Mouse (Mus musculus) CH12.LX (cell line): Measurements from ENCODE around the gene Dirc2. TPM values are rescaled to one million over a fixed set of nuclear protein-coding genes. Genes with fewer than 3 reads are reported as not detected.

Source experiments
- DNase-seq: peaks from one replicate; pipeline ENCODE4 v3.0.0-alpha.2; 2013; ENCODE audit errors: extremely low read depth
- H3K27ac ChIP-seq: 2 replicates; pipeline ENCODE4 v1.5.1; 2012; ENCODE audit warnings: low read depth, mild to moderate bottlenecking, control low read depth, moderate library complexity; ENCODE audit not compliant: insufficient read depth
- H3K27me3 ChIP-seq: replicated peaks from 2 replicates; pipeline ENCODE3; 2012; ENCODE audit warnings: inconsistent platforms
- H3K36me3 ChIP-seq, 2 experiments: replicated peaks in 1 of 2; 2 replicates each; pipeline versions ENCODE3 to v1.6.1; 2012; ENCODE audit warnings: inconsistent platforms in 1 of 2, low read length in 1 of 2, mild to moderate bottlenecking in 1 of 2, mixed read lengths in 1 of 2, moderate library complexity in 1 of 2; ENCODE audit not compliant: control insufficient read depth in 1 of 2, insufficient read depth in 1 of 2
- H3K4me1 ChIP-seq, 2 experiments: 2 replicates each; pipeline ENCODE4 v1.6.1; 2012; ENCODE audit warnings: inconsistent platforms in 1 of 2, moderate library complexity in 1 of 2; ENCODE audit not compliant: insufficient read depth in 2 of 2, control insufficient read depth in 1 of 2
- H3K4me2 ChIP-seq: 2 replicates; pipeline ENCODE4 v1.6.1; 2012; ENCODE audit warnings: low read depth, mild to moderate bottlenecking, control low read depth; ENCODE audit not compliant: poor library complexity, insufficient read depth, severe bottlenecking
- H3K4me3 ChIP-seq, 3 experiments: fragments of 150-350 bp in 1 of 3; sonication (generic) in 1 of 3; replicated peaks in 1 of 3; 2 replicates each; pipeline versions ENCODE3 to v1.5.1; 2011 to 2012; ENCODE audit warnings: low read depth in 2 of 3, low read length in 2 of 3, mild to moderate bottlenecking in 2 of 3, moderate library complexity in 2 of 3, control low read depth in 1 of 3, improper control_type of control experiment in 1 of 3, inconsistent platforms in 1 of 3, mixed read lengths in 1 of 3; ENCODE audit not compliant: poor library complexity in 1 of 3
- H3K79me2 ChIP-seq: replicated peaks from 2 replicates; pipeline ENCODE4 v1.6.1; 2012; ENCODE audit warnings: mild to moderate bottlenecking, moderate library complexity; ENCODE audit not compliant: control insufficient read depth, poor library complexity, insufficient read depth, severe bottlenecking; ENCODE audit errors: extremely low read depth
- H3K9ac ChIP-seq: 2 replicates; pipeline ENCODE4 v1.6.1; 2012; ENCODE audit warnings: low read depth, mild to moderate bottlenecking, control low read depth, moderate library complexity; ENCODE audit not compliant: insufficient read depth
- H3K9me3 ChIP-seq: replicated peaks from 2 replicates; pipeline ENCODE3; 2012; ENCODE audit warnings: low read length, inconsistent platforms, mixed read lengths
- BHLHE40 ChIP-seq: IDR thresholded peaks from 2 replicates; pipeline ENCODE4 v1.6.1; 2011; ENCODE audit warnings: mild to moderate bottlenecking, low read depth, low read length, improper control_type of control experiment
- CHD2 ChIP-seq: IDR thresholded peaks from 2 replicates; pipeline ENCODE4 v1.6.1; 2011; ENCODE audit warnings: low read length, improper control_type of control experiment
- EP300 ChIP-seq: IDR thresholded peaks from 2 replicates; pipeline ENCODE4 v1.6.1; 2011; ENCODE audit warnings: low read length, improper control_type of control experiment
- ETS1 ChIP-seq: conservative IDR thresholded peaks from 2 replicates; pipeline ENCODE4 v1.6.1; 2012; ENCODE audit warnings: low read depth, mild to moderate bottlenecking, inconsistent platforms, low read length, improper control_type of control experiment, moderate library complexity
- IRF4 ChIP-seq: IDR thresholded peaks from 2 replicates; pipeline ENCODE4 v1.6.1; 2014; ENCODE audit warnings: low read depth, mild to moderate bottlenecking, inconsistent platforms, low read length, improper control_type of control experiment
- JUN ChIP-seq: IDR thresholded peaks from 2 replicates; pipeline ENCODE4 v1.6.1; 2011; ENCODE audit warnings: low read depth, mild to moderate bottlenecking, low read length, improper control_type of control experiment, moderate library complexity; ENCODE audit not compliant: insufficient read depth
- JUND ChIP-seq: conservative IDR thresholded peaks from 2 replicates; pipeline ENCODE4 v1.6.1; 2011; ENCODE audit warnings: low read depth, low read length, improper control_type of control experiment
- MAFK ChIP-seq: IDR thresholded peaks from 2 replicates; pipeline ENCODE4 v1.6.1; 2011; ENCODE audit warnings: low read length, improper control_type of control experiment; ENCODE audit not compliant: insufficient replicate concordance
- MAZ ChIP-seq: IDR thresholded peaks from 2 replicates; pipeline ENCODE4 v1.6.1; 2012; ENCODE audit warnings: low read depth, mild to moderate bottlenecking, inconsistent platforms, low read length, improper control_type of control experiment, moderate library complexity
- MEF2A ChIP-seq: IDR thresholded peaks from 2 replicates; pipeline ENCODE4 v1.6.1; 2014; ENCODE audit warnings: low read depth, mild to moderate bottlenecking, inconsistent platforms, low read length, improper control_type of control experiment, borderline replicate concordance
- MYC ChIP-seq: IDR thresholded peaks from 2 replicates; pipeline ENCODE4 v1.6.1; 2011; ENCODE audit warnings: low read depth, mild to moderate bottlenecking, improper control_type of control experiment, low read length
- NELFE ChIP-seq: IDR thresholded peaks from 2 replicates; pipeline ENCODE4 v1.6.1; 2011; ENCODE audit warnings: low read depth, low read length, improper control_type of control experiment
- POLR2A ChIP-seq: IDR thresholded peaks from 2 replicates; pipeline ENCODE4 v1.6.1; 2011; ENCODE audit warnings: low read depth, mild to moderate bottlenecking, improper control_type of control experiment, low read length
- RCOR1 ChIP-seq: conservative IDR thresholded peaks from 2 replicates; pipeline ENCODE4 v1.6.1; 2012; ENCODE audit warnings: low read depth, mild to moderate bottlenecking, inconsistent platforms, low read length, improper control_type of control experiment
- TBP ChIP-seq: conservative IDR thresholded peaks from 2 replicates; pipeline ENCODE4 v1.6.1; 2011; ENCODE audit warnings: low read depth, low read length, improper control_type of control experiment
- TCF12 ChIP-seq: IDR thresholded peaks from 2 replicates; pipeline ENCODE4 v1.6.1; 2014; ENCODE audit warnings: low read depth, mild to moderate bottlenecking, inconsistent platforms, low read length, improper control_type of control experiment
- USF1 ChIP-seq: IDR thresholded peaks from 2 replicates; pipeline ENCODE4 v1.6.1; 2014; ENCODE audit warnings: low read depth, mild to moderate bottlenecking, inconsistent platforms, low read length, improper control_type of control experiment
- ZC3H11A ChIP-seq: IDR thresholded peaks from 2 replicates; pipeline ENCODE4 v1.6.1; 2012; ENCODE audit warnings: low read depth, mild to moderate bottlenecking, inconsistent platforms, low read length, improper control_type of control experiment
- ZMIZ1 ChIP-seq: IDR thresholded peaks from 2 replicates; pipeline ENCODE4 v1.6.1; 2012; ENCODE audit warnings: low read depth, mild to moderate bottlenecking, inconsistent platforms, low read length, improper control_type of control experiment
- ZNF384 ChIP-seq: IDR thresholded peaks from 2 replicates; pipeline ENCODE4 v1.6.1; 2012; ENCODE audit warnings: low read depth, low read length, improper control_type of control experiment, inconsistent platforms
- dilution Hi-C: fragments of 300-500 bp; cut with MboI; formaldehyde crosslinking; loops from 2 replicates; pipeline ENCODE4 v1.14.3; 2020; ENCODE audit warnings: low sequenced_read_pairs; ENCODE audit not compliant: extremely low pct_unique_long_range_greater_than_20kb, extremely low pct_ligation_motif_present
- in situ Hi-C: fragments of 300-500 bp; cut with MboI; formaldehyde crosslinking; loops from 3 replicates; pipeline ENCODE4 v1.14.3; 2019; ENCODE audit warnings: low sequenced_read_pairs, low pct_ligation_motif_present, low pct_unique_long_range_greater_than_20kb, mixed read lengths
- polyA plus RNA-seq: library from polyadenylated mRNA; unstranded; fragments of >175 nt; gene quantifications from 2 replicates; pipeline ENCODE4 v1.2.1, GENCODE M21; 2012; ENCODE audit warnings: low read depth; ENCODE audit not compliant: insufficient read length
- total RNA-seq, 2 experiments: library from RNA; depleted of rRNA; stranded (reverse); fragments of 300-350 nt in 1 of 2; fragments of >200 nt in 1 of 2; gene quantifications; 2 replicates each; pipeline ENCODE4 v1.2.3; 2012 to 2014

The Dirc2 gene
- total and polyA plus RNA-seq, 3 experiments, result 5.7 to 6.9 (median 6.8) TPM

GRCm38 (mm10) chr16:35751841-35752240 lies 17.3 kb downstream of the Dirc2 start:
- dilution Hi-C loops, result no loop called here
- Histone ChIP-seq H3K36me3 (peaks cover 0 to 4% of the 10 kb centered on the region in 2 experiments), H3K9ac (no peak overlapping the region), H3K79me2 (no peaks in the 10 kb centered on the region), H3K9me3 (no peaks in the 10 kb centered on the region), H3K27ac (no peak overlapping the region), H3K4me3 (no peak overlapping the region), H3K4me1 (peaks cover 15 to 48% of the 10 kb centered on the region in 2 experiments), H3K27me3 (no peaks in the 10 kb centered on the region), H3K4me2 (no peak overlapping the region)
- TF ChIP-seq ZC3H11A (no peak), JUND (peak; percentile 69; the same call in 1 of the 2 replicates), TCF12 (no peak), RCOR1 (no peak), CHD2 (no peak), NELFE (no peak), IRF4 (peak; percentile 81), JUN (peak; percentile 41; the same call in 1 of the 2 replicates), USF1 (no peak), TBP (no peak), ZMIZ1 (no peak), EP300 (peak; percentile 47; the same call in 1 of the 2 replicates), ETS1 (peak; percentile 50), POLR2A (no peak), MEF2A (no peak), BHLHE40 (no peak)
- DNase-seq, result no peak
- in situ Hi-C loops, result no loop called here

GRCm38 (mm10) chr16:35749385-35749784 lies 19.8 kb downstream of the Dirc2 start:
- no peaks in the 10 kb centered on the region for H3K9me3 ChIP-seq
- dilution Hi-C loops, result no loop called here
- H3K79me2 ChIP-seq, result no peaks in the 10 kb centered on the region
- no peak overlapping the region for H3K4me3 ChIP-seq
- H3K4me2 ChIP-seq, result no peak overlapping the region
- H3K27ac ChIP-seq, result no peak overlapping the region
- 0 out of 2 replicates have a peak overlapping the region, but pooled peaks have one; percentile 61 for H3K9ac ChIP-seq
- peaks cover 7 to 62% of the 10 kb centered on the region in 2 experiments; a peak in 3 of 4 replicates for H3K4me1 ChIP-seq
- in situ Hi-C loops, result loop anchor here (10.0 kb wide), 1 partner anchor 185 kb away; the partner anchor contains the start of genes Dtx3l and Parp9
- DNase-seq, result no peak
- no peaks in the 10 kb centered on the region for H3K27me3 ChIP-seq
- TF ChIP-seq EP300 (no peak), ZMIZ1 (0 out of 2 replicates have a peak, but pooled peaks have one; percentile 24), ZNF384 (no peak), JUND (no peak), MAFK (no peak), MYC (no peak), TBP (no peak), MAZ (no peak)
- peaks cover 0 to 4% of the 10 kb centered on the region in 2 experiments for H3K36me3 ChIP-seq
